Mouse (Mus musculus) heart, embryonic 13.5 days (tissue): ENCODE measurements around the gene Slc30a1. TPM values are rescaled to one million over a fixed set of nuclear protein-coding genes. Genes with fewer than 3 reads are reported as not detected.
A peak's percentile ranks its signal among the peaks of the same experiment; 100 is the strongest.

Source experiments
- ATAC-seq: fragments of 200-750 bp; cut with Nextera tagmentation; 2 replicates; pipeline ENCODE4 v1.8.0; 2017; ENCODE audit warnings: moderate TSS enrichment; ENCODE audit not compliant: insufficient number of reproducible peaks, low FRiP score, low TSS enrichment; ENCODE audit errors: extremely low read depth
- H3K27ac ChIP-seq: fragments of 300-500 bp; sonication (generic); replicated peaks from 2 replicates; pipeline ENCODE4 v1.5.1; 2015; ENCODE audit warnings: moderate library complexity, mild to moderate bottlenecking, inconsistent platforms
- H3K27me3 ChIP-seq: fragments of 300-500 bp; sonication (generic); replicated peaks from 2 replicates; pipeline ENCODE4 v1.6.1; 2015; ENCODE audit warnings: mild to moderate bottlenecking, inconsistent platforms
- H3K36me3 ChIP-seq: fragments of 300-500 bp; sonication (generic); 2 replicates; pipeline ENCODE4 v1.6.1; 2015; ENCODE audit warnings: mild to moderate bottlenecking, inconsistent platforms
- H3K4me1 ChIP-seq: fragments of 300-500 bp; sonication (generic); 2 replicates; pipeline ENCODE4 v1.6.1; 2015; ENCODE audit warnings: inconsistent platforms
- H3K4me2 ChIP-seq: fragments of 300-500 bp; sonication (generic); 2 replicates; pipeline ENCODE4 v1.6.1; 2015; ENCODE audit warnings: inconsistent platforms, mild to moderate bottlenecking, moderate library complexity
- H3K4me3 ChIP-seq: fragments of 300-500 bp; sonication (generic); 2 replicates; pipeline ENCODE4 v1.5.1; 2015; ENCODE audit warnings: moderate library complexity, mild to moderate bottlenecking, inconsistent platforms
- H3K9ac ChIP-seq: fragments of 300-500 bp; sonication (generic); 2 replicates; pipeline ENCODE4 v1.6.1; 2015; ENCODE audit warnings: inconsistent platforms, mild to moderate bottlenecking, moderate library complexity
- H3K9me3 ChIP-seq: fragments of 300-500 bp; sonication (generic); 2 replicates; pipeline ENCODE4 v1.6.1; 2016; ENCODE audit warnings: inconsistent platforms
- WGBS: fragments of 180-500 bp; shearing (Covaris S2); methylation state at CpG from one replicate; pipeline ENCODE4 v1.1.7; 2015; ENCODE audit warnings: mixed read lengths; 5-methylcytosine and 5-hydroxymethylcytosine counted together
- polyA plus RNA-seq: library from polyadenylated mRNA; unstranded; fragments of >200 nt; fragmentation: Nextera tagmentation; extraction: Ambion mirVana; gene quantifications from 2 replicates; pipeline ENCODE4 v1.2.1, GENCODE M21; 2015

Gene Slc30a1
- polyA plus RNA-seq, 1 experiment from 2014 or later: 1.2 TPM

DNA sequence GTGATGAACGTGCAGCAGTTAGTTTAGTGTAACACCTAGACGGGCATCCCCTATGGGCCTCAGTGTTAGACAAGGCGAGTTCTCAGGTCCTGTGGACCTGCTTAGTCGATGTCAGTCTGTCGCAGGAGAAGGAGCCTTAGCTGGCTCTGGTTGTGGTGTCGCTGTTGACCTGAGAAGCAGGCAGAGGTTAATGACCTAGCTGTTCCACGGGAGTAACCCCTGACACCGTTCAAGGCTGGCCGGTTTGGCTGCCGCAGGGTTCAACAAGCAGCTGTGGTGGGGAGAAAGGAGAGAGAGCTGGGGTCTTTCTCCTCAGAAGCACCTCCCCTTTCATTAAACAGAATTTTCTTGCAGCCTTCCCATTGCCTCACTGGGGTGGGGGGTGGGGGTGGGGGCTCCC is 28.9 kb upstream of the Slc30a1 start:
- ATAC-seq: no peak
- no peaks in the 10 kb centered on the region for H3K36me3 ChIP-seq
- no peak overlapping the region for H3K4me3 ChIP-seq
- no peaks in the 10 kb centered on the region for H3K9me3 ChIP-seq
- no peak overlapping the region for H3K27ac ChIP-seq
- H3K4me1 ChIP-seq: peaks cover 66% of the 10 kb centered on the region
- WGBS: 68% methylated on average over 10 of the region's 10 CpGs
- 0 out of 2 replicates have a peak, but pooled peaks cover 3% of the 10 kb centered on the region for H3K27me3 ChIP-seq
- H3K4me2 ChIP-seq: no peak overlapping the region
- no peak overlapping the region for H3K9ac ChIP-seq

DNA sequence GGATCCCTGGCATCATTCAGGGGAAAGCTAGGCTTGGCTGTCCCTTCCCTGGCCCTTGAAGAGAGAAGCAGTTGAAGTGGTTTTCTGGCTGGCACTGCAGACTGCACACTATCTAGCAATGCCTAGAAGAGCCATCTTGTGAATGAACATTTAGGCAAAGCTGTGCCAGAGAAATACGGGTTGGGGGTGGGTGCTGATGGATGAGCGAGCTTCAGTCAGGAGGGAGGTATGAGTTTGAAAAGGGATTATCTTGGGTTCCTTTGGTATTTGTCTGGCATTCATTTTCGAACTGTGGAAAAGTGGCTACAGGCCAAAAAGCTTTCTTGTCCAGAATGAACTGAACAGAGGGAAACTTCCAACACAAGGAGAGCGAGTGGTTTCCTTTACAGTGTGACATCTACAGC is 28.0 kb upstream of the Slc30a1 start:
- no peak overlapping the region for H3K4me3 ChIP-seq
- no peaks in the 10 kb centered on the region for H3K9me3 ChIP-seq
- WGBS: 37% methylated on average over 4 of the region's 4 CpGs
- ATAC-seq: no peak
- no peak overlapping the region for H3K9ac ChIP-seq
- H3K27ac ChIP-seq: peak overlapping the region; percentile 38
- H3K4me1 ChIP-seq: peaks cover 73% of the 10 kb centered on the region
- H3K4me2 ChIP-seq: peak overlapping the region; percentile 14; the same call in 1 of the 2 replicates
- H3K36me3 ChIP-seq: no peaks in the 10 kb centered on the region
- H3K27me3 ChIP-seq: 0 out of 2 replicates have a peak, but pooled peaks cover 3% of the 10 kb centered on the region

DNA sequence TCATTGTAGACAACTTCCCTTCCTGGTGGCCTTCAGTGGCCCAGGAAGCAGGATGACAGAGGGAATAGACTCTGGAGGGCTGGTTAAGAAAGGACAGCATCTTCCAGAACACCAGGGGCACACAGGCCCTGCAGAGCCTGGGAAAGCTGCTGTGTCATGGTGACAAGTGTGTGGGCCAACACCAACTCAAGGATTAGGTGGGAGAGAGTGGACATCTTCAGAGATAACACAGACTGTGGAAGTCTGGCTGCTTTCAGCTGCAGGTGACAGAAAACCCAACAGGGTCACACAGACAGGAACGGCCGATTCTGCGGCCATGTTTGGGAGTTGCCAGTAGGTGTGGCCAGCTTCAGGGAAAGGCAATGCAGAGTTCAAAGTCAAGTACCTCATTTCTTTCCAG is 26.3 kb upstream of the Slc30a1 start:
- ATAC-seq: peak; percentile 65
- Histone ChIP-seq H3K4me1 (peaks cover 68% of the 10 kb centered on the region), H3K9me3 (no peaks in the 10 kb centered on the region), H3K9ac (no peak overlapping the region), H3K36me3 (no peaks in the 10 kb centered on the region), H3K4me2 (peak overlapping the region; percentile 7), H3K4me3 (no peak overlapping the region), H3K27me3 (0 out of 2 replicates have a peak, but pooled peaks cover 9% of the 10 kb centered on the region), H3K27ac (peak overlapping the region; percentile 53)
- 53% methylated on average over 3 of the region's 3 CpGs for WGBS

DNA sequence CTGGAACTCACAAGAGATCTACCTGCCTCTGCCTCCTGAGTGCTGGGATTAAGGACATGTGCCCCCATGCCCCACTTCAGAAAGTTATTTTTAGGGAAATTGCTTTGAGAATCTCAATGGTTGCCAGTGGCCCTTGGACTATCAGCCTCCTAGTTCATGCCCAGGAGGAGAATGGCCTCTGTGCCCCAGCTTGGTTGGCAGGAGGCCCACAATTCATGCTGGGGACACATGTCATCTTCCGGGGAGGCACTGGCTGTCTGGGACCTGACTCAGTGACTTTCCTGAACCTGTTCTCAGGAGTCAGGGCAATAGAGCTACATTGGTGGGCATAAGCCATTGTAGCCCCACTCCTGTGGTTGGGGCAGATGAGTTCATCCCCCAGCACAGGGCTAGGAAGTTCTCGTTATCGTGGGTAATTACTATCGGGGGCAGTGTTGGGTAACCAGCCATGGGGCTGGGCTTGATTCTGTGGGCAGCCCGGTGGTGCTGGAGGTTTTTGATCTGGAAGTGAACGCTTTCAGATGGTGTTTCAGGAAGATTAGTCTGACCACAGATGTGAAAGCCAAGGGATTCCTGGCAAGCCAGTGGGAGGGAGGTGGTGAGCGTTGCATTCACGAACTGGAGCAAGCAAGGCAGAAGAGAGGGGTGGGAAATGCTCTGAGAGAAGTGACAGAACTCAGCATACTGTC is 25.5 kb upstream of the Slc30a1 start:
- H3K9ac ChIP-seq: 0 out of 2 replicates have a peak overlapping the region, but pooled peaks have one; percentile 19
- H3K4me1 ChIP-seq: peaks cover 65% of the 10 kb centered on the region
- 46% methylated on average over 8 of the region's 8 CpGs for WGBS

DNA sequence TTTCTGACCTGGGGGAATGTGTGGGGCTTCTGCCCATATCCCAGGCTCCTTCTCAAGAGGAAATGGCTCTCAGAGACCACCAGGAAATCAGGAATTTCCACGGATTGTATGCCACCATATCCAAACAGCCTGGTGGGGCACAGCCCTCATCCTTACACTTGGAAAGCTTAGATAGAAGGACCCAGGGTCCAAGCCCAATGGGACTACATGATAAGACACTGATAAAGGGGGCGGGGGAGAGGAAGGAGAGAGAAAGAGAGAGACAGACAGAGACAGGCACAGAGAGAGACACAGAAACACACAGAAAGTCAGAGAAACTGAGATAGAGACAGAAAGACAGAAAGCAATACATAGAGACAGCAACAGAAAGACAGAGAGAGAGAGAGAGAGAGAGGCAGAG is 24.9 kb upstream of the Slc30a1 start:
- Histone ChIP-seq H3K4me3 (no peak overlapping the region), H3K4me2 (peak overlapping the region; percentile 20; the same call in 1 of the 2 replicates), H3K27ac (peak overlapping the region; percentile 21; the same call in 1 of the 2 replicates), H3K36me3 (no peaks in the 10 kb centered on the region), H3K4me1 (peaks cover 65% of the 10 kb centered on the region), H3K9ac (0 out of 2 replicates have a peak overlapping the region, but pooled peaks have one; percentile 19), H3K9me3 (no peaks in the 10 kb centered on the region), H3K27me3 (0 out of 2 replicates have a peak, but pooled peaks cover 7% of the 10 kb centered on the region)
- WGBS: 27% methylated on average over 2 of the region's 2 CpGs
- no peak for ATAC-seq

More for the DNA sequence above, 25.5 kb upstream of the Slc30a1 start:
- no peak for ATAC-seq
- Histone ChIP-seq H3K27me3 (0 out of 2 replicates have a peak, but pooled peaks cover 10% of the 10 kb centered on the region), H3K36me3 (no peaks in the 10 kb centered on the region), H3K4me2 (peak overlapping the region; percentile 20; the same call in 1 of the 2 replicates), H3K9me3 (no peaks in the 10 kb centered on the region), H3K4me3 (no peak overlapping the region), H3K27ac (peak overlapping the region; percentile 53)

DNA sequence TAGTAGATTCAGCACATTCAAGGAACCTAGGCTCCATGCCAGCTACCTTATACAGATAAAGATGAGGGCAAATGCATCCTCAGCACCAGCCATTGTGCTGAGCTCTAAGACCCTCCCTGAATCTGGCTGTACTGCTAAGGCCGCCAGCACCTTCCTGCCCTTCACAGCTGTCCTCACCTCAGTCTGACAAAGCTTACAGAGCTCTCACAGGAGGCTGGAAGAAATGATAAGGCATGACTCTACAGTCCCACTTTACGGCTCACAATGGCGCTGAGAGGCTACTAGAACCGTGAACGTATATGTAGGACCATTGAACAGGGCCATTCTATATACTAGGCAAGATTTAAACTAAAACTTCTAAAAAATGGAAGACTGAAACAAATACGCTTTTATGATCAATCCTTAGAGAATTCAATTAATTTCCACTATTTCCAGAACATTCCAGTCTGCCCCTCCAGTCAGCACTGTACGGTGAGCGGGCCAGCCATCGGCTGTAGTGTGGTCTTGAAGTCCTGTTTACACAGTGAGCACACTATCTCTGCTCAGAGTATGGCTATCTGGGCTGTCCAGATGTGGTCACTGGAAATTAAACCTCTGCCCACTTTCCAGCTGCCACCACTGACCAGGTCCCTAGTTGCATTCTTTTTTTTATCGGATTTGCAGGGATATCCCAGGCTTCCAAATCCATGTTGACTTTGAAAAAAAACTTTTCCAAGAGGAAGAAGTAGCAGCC is 23.9 kb upstream of the Slc30a1 start:
- Histone ChIP-seq H3K27me3 (0 out of 2 replicates have a peak, but pooled peaks cover 7% of the 10 kb centered on the region), H3K36me3 (no peaks in the 10 kb centered on the region), H3K27ac (peak overlapping the region; percentile 21; the same call in 1 of the 2 replicates), H3K9ac (no peak overlapping the region), H3K9me3 (no peaks in the 10 kb centered on the region), H3K4me3 (no peak overlapping the region), H3K4me2 (peak overlapping the region; percentile 20), H3K4me1 (peaks cover 61% of the 10 kb centered on the region)
- peak; percentile 9; the same call in 1 of the 2 replicates for ATAC-seq
- 49% methylated on average over 10 of the region's 10 CpGs for WGBS

DNA sequence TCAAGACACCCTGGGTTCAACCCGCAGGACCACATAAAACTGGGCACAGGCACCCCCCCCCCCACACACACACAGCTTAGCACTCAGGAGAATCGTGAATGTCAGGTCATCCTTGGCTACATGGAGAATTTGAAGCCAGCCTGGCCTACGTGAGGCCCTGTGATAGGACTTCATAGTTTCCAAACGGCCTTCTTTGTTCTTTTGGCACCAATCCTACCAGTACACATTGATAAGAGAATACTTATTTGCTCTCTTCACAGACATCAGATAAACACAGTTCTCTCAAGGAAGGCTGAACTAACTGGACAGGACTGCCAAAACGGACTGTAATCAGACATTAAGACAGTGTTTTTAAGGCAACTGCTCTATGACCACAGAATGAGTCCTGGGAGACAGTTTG is 22.9 kb upstream of the Slc30a1 start:
- H3K4me3 ChIP-seq: no peak overlapping the region
- 0 out of 2 replicates have a peak, but pooled peaks cover 7% of the 10 kb centered on the region for H3K27me3 ChIP-seq
- H3K9ac ChIP-seq: no peak overlapping the region; the same call in 1 of the 2 replicates
- WGBS: 42% methylated on average over 5 of the region's 5 CpGs
- no peak overlapping the region for H3K4me2 ChIP-seq
- H3K27ac ChIP-seq: peak overlapping the region; percentile 21; the same call in 1 of the 2 replicates
- peaks cover 51% of the 10 kb centered on the region for H3K4me1 ChIP-seq
- ATAC-seq: no peak
- H3K9me3 ChIP-seq: no peaks in the 10 kb centered on the region
- no peaks in the 10 kb centered on the region for H3K36me3 ChIP-seq

DNA sequence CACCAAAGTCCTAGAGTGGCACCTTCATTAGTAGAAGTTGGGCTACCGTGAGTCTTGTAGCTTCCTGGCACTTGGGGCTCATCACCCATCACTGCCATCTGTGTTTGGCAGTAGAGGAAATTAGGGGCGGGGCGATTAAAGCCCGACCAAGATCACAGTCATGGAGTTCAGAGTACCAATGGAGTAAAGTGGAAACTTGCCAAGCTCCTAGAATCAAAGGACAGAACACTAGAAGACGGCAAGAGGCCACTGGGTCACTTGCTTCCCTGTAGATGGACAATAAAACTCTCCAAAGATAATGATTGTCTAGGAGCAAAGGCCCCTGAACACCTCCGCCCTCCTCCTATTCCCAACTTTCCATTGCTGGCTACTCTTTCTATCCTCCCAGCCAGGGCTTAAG is 14.7 kb upstream of the Slc30a1 start:
- Histone ChIP-seq H3K4me1 (peaks cover 10% of the 10 kb centered on the region), H3K4me3 (no peak overlapping the region), H3K27me3 (peaks cover 4% of the 10 kb centered on the region; the same call in 1 of the 2 replicates), H3K36me3 (no peaks in the 10 kb centered on the region), H3K4me2 (no peak overlapping the region), H3K9me3 (no peaks in the 10 kb centered on the region), H3K9ac (no peak overlapping the region), H3K27ac (no peak overlapping the region)
- ATAC-seq: no peak
- 75% methylated on average over 6 of the region's 6 CpGs for WGBS

DNA sequence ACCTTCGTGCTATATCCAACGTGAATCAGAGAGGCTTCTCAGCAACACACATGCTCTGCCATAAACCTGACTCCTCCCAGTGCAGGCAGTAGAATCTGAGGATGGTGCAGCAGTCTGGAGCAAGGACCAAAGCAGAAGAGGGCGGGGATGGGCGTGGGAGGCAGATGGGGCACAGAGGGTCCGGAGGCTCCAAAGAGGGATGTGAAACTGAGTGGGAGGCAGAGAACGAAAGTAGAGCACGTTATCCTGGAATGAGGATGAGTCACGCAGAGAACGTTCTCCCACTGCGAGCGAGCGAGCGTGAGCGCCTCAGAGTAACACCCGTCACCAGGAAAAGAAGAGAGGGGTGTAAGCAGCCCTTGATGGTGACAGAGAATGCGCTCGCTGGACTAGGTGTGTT is 12.2 kb upstream of the Slc30a1 start:
- no peak for ATAC-seq
- H3K9me3 ChIP-seq: no peaks in the 10 kb centered on the region
- no peak overlapping the region for H3K4me3 ChIP-seq
- peaks cover 4% of the 10 kb centered on the region; the same call in 1 of the 2 replicates for H3K27me3 ChIP-seq
- no peaks in the 10 kb centered on the region for H3K36me3 ChIP-seq
- peak overlapping the region; percentile 21; the same call in 1 of the 2 replicates for H3K9ac ChIP-seq
- H3K4me1 ChIP-seq: peaks cover 22% of the 10 kb centered on the region
- 55% methylated on average over 17 of the region's 17 CpGs for WGBS
- peak overlapping the region; percentile 30 for H3K4me2 ChIP-seq
- no peak overlapping the region for H3K27ac ChIP-seq

DNA sequence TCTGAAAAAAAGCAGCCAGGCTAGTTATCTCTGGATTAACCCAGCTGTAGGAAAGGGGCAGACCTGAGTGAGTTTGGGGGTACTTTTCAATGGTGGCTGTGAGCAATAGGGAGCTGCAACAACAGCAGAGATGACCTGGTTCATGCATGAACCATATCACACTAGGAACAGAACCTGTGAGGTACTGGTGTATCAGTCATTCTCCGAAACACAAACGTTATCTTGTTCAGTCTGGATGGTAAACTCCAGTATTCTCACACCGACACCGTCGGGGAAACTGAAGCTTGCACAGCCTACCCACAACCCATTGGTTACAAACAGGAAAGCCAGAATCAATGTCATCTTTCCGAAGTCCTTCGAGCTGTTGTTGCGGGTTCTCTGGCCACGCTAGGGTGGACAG is 11.7 kb upstream of the Slc30a1 start:
- Histone ChIP-seq H3K4me3 (no peak overlapping the region), H3K9me3 (no peaks in the 10 kb centered on the region), H3K36me3 (no peaks in the 10 kb centered on the region), H3K27me3 (peaks cover 4% of the 10 kb centered on the region; the same call in 1 of the 2 replicates), H3K27ac (no peak overlapping the region), H3K4me1 (peaks cover 22% of the 10 kb centered on the region), H3K4me2 (peak overlapping the region; percentile 30; the same call in 1 of the 2 replicates), H3K9ac (no peak overlapping the region)
- WGBS: 87% methylated on average over 9 of the region's 9 CpGs
- no peak for ATAC-seq
